Mouse (Mus musculus) layer of hippocampus, postnatal 14 days (tissue): ENCODE measurements around the gene Rasa4. TPM values are rescaled to one million over a fixed set of nuclear protein-coding genes. Genes with fewer than 3 reads are reported as not detected.
"Not testable (repeated sequence)": the region's sequence is repeated elsewhere in the genome, so short reads cannot be mapped to it uniquely, and the experiment has no call there.

ENCODE experiments used
- DNase-seq, 2 experiments: peaks; one replicate each; pipeline ENCODE4 v3.0.0; 2021 to 2022; ENCODE audit warnings: low spot score in 2 of 2, mixed read lengths in 1 of 2
- microRNA-seq, 2 experiments: library from miRNA; unstranded; fragments of <30 nt; microRNA quantifications; one replicate each; pipeline ENCODE4 v1.2.0; 2021
- total RNA-seq, 2 experiments: library from RNA; stranded (reverse); gene quantifications; 2 replicates each; pipeline ENCODE4 v1.2.3; 2021

Rasa4 gene
- total RNA-seq, 2 experiments from 2014 or later: 4.3 to 4.4 TPM

GRCm38 (mm10) chr5:136160084-136160483 lies 76.4 kb downstream of the Rasa4 start:
- not testable (repeated sequence) for DNase-seq

Small RNA genes lying within 50 kb of the gene (microRNA-seq; reads per million reads assigned to microRNA genes)
- 1.6 to 1.7 reads per million in 2 experiments for gene Mir7035

Other genes starting within 250 kb of the Rasa4 start
- gene Hspb1, start 196.0 kb upstream of the Rasa4 start, total RNA-seq: 10 to 100 TPM in 1 of 2 experiments, 1 to 10 TPM in 1; 7.1 to 10.5 TPM
- 1,000 to 10,000 TPM; 1,522 to 1,558 TPM for gene Ywhag, start 149.3 kb upstream of the Rasa4 start, total RNA-seq
- 1 to 10 TPM; 1.7 to 2.0 TPM for gene Ssc4d, start 109.4 kb upstream of the Rasa4 start, total RNA-seq
- not detected for gene Zp3, start 103.8 kb upstream of the Rasa4 start, total RNA-seq
- 1 to 10 TPM; 9.1 to 9.5 TPM for gene Dtx2, start 89.1 kb upstream of the Rasa4 start, total RNA-seq
- not detected for gene Upk3b, start 45.4 kb upstream of the Rasa4 start, total RNA-seq
- gene Upk3bl, start 29.4 kb upstream of the Rasa4 start, total RNA-seq: not detected
- gene Polr2j, start 32.7 kb downstream of the Rasa4 start, total RNA-seq: 10 to 100 TPM; 73.6 to 82.2 TPM
- gene Lrwd1, start 52.2 kb downstream of the Rasa4 start, total RNA-seq: 10 to 100 TPM; 15.1 to 18.5 TPM
- 1 to 10 TPM; 8.4 to 10.0 TPM for gene Alkbh4, start 52.2 kb downstream of the Rasa4 start, total RNA-seq
- 100 to 1,000 TPM; 124 to 127 TPM for gene Orai2, start 86.8 kb downstream of the Rasa4 start, total RNA-seq
- 10 to 100 TPM; 39.9 to 41.5 TPM for gene Prkrip1, start 115.0 kb downstream of the Rasa4 start, total RNA-seq
- gene Sh2b2, start 162.6 kb downstream of the Rasa4 start, total RNA-seq: 1 to 10 TPM; 8.7 to 9.5 TPM